Mouse (Mus musculus) embryonic facial prominence, embryonic 11.5 days (tissue): ENCODE data around the gene Setd7. TPM values are rescaled to one million over a fixed set of nuclear protein-coding genes. Genes with fewer than 3 reads are reported as not detected.

Experiments
- ATAC-seq: fragments of 200-750 bp; cut with Nextera tagmentation; replicated peaks from 2 replicates; pipeline ENCODE4 v1.8.0; 2017; ENCODE audit warnings: low read depth; ENCODE audit not compliant: insufficient number of reproducible peaks, low FRiP score, low TSS enrichment
- DNase-seq: peaks from one replicate; pipeline ENCODE4 v3.0.0-alpha.2; 2015; ENCODE audit warnings: low spot score
- H3K27ac ChIP-seq: fragments of 300-500 bp; sonication (generic); replicated peaks from 2 replicates; pipeline ENCODE4 v1.5.1; 2014; ENCODE audit warnings: mild to moderate bottlenecking, low read depth, low read length, control low read depth
- H3K27me3 ChIP-seq: fragments of 300-500 bp; sonication (generic); 2 replicates; pipeline ENCODE4 v1.6.1; 2014; ENCODE audit warnings: mild to moderate bottlenecking, low read length, moderate library complexity, mixed read lengths; ENCODE audit not compliant: control insufficient read depth, insufficient read depth
- H3K36me3 ChIP-seq: fragments of 300-500 bp; sonication (generic); replicated peaks from 2 replicates; pipeline ENCODE4 v1.6.1; 2014; ENCODE audit warnings: low read depth, mild to moderate bottlenecking, low read length, moderate library complexity, mixed read lengths; ENCODE audit not compliant: control insufficient read depth, insufficient read depth
- H3K4me1 ChIP-seq: fragments of 300-500 bp; sonication (generic); 2 replicates; pipeline ENCODE4 v1.6.1; 2014; ENCODE audit warnings: low read length, mixed read lengths; ENCODE audit not compliant: control insufficient read depth, insufficient read depth
- H3K4me2 ChIP-seq: fragments of 300-500 bp; sonication (generic); 2 replicates; pipeline ENCODE4 v1.6.1; 2014; ENCODE audit warnings: low read depth, mild to moderate bottlenecking, control low read depth, low read length, moderate library complexity
- H3K4me3 ChIP-seq: fragments of 300-500 bp; sonication (generic); 2 replicates; pipeline ENCODE4 v1.5.1; 2014; ENCODE audit warnings: low read depth, low read length, control low read depth
- H3K9ac ChIP-seq: fragments of 300-500 bp; sonication (generic); replicated peaks from 2 replicates; pipeline ENCODE4 v1.6.1; 2014; ENCODE audit warnings: mild to moderate bottlenecking, control low read depth, low read length
- H3K9me3 ChIP-seq: fragments of 300-500 bp; sonication (generic); replicated peaks from 2 replicates; pipeline ENCODE4 v1.6.1; 2016; ENCODE audit warnings: mild to moderate bottlenecking, low read length, inconsistent platforms, mixed read lengths; ENCODE audit not compliant: control insufficient read depth
- WGBS: fragments of 180-500 bp; shearing (Covaris S2); extraction: QIAGEN DNeasy Blood & Tissue Kit; methylation state at CpG from one replicate; pipeline ENCODE4 v1.1.7; 2014; 5-methylcytosine and 5-hydroxymethylcytosine counted together
- polyA plus RNA-seq: library from polyadenylated mRNA; unstranded; fragments of >200 nt; fragmentation: Nextera tagmentation; extraction: Ambion mirVana; gene quantifications from 2 replicates; pipeline ENCODE4 v1.2.1, GENCODE M21; 2014

Setd7 gene
- polyA plus RNA-seq, 1 experiment from 2014 or later, result 5.0 TPM

DNA sequence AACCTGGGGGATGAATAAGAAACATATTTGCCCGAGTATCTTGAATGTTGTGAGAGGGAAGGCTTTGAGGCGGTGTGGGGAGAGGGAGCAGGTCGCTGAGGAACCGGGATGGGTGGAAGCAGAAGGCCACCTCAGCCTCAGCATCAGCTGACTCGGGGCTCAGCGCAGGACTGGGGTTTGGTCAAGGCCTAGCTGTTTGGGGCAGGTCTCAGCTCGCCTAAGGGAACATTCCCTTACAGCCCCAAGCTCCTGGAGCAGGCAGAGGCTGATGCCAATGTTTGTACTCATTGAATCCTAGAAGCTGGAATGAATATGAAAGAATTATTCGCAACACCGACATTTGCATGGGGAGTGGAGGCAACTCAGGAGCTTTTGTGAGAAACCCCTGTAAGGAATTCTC is 13.2 kb upstream of the Setd7 start:
- no peaks in the 10 kb centered on the region for H3K4me1 ChIP-seq
- no peak overlapping the region for H3K4me3 ChIP-seq
- DNase-seq (no peak), ATAC-seq (no peak)
- H3K27ac ChIP-seq, result no peak overlapping the region
- no peak overlapping the region for H3K4me2 ChIP-seq
- no peaks in the 10 kb centered on the region for H3K36me3 ChIP-seq
- no peaks in the 10 kb centered on the region for H3K9me3 ChIP-seq
- H3K27me3 ChIP-seq, result no peaks in the 10 kb centered on the region
- H3K9ac ChIP-seq, result no peak overlapping the region
- 75% methylated on average over 9 of the region's 9 CpGs for WGBS

DNA sequence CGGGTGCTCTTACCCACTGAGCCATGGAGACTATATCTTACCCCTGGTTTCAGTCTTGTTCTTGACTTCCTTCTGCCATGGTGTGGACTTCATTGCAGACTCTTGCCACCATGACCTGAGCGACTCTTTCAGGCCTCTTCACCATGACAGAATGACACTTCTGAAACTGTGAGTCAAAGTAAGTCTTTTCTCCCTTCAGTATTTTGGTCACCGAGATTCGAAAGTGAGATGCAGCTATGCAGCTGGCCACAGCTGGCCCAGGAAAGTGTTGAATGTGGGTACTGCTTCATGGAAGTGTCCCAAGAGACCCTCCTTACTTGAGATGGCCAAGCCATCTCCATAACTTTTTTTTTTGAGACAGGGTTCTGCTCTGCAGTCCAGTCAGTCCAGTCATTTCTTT is 9.5 kb upstream of the Setd7 start:
- DNase-seq, result no peak
- 94% methylated on average over 4 of the region's 4 CpGs for WGBS
- no peak overlapping the region for H3K4me2 ChIP-seq
- H3K4me1 ChIP-seq, result no peaks in the 10 kb centered on the region
- no peak overlapping the region for H3K9ac ChIP-seq
- H3K9me3 ChIP-seq, result no peaks in the 10 kb centered on the region
- ATAC-seq, result no peak
- H3K36me3 ChIP-seq, result no peaks in the 10 kb centered on the region
- H3K27ac ChIP-seq, result no peak overlapping the region
- H3K27me3 ChIP-seq, result no peaks in the 10 kb centered on the region
- H3K4me3 ChIP-seq, result no peak overlapping the region

GRCm38 (mm10) chr3:51561993-51562385 is 1.3 kb upstream of the Setd7 start:
- Histone ChIP-seq H3K27ac (no peak overlapping the region), H3K4me3 (no peak overlapping the region; the same call in 1 of the 2 replicates), H3K27me3 (no peaks in the 10 kb centered on the region), H3K9ac (no peak overlapping the region), H3K36me3 (no peaks in the 10 kb centered on the region), H3K9me3 (no peaks in the 10 kb centered on the region), H3K4me2 (no peak overlapping the region; the same call in 1 of the 2 replicates), H3K4me1 (no peaks in the 10 kb centered on the region)
- ATAC-seq (no peak), DNase-seq (no peak)
- 79% methylated on average over 6 of the region's 6 CpGs for WGBS

DNA sequence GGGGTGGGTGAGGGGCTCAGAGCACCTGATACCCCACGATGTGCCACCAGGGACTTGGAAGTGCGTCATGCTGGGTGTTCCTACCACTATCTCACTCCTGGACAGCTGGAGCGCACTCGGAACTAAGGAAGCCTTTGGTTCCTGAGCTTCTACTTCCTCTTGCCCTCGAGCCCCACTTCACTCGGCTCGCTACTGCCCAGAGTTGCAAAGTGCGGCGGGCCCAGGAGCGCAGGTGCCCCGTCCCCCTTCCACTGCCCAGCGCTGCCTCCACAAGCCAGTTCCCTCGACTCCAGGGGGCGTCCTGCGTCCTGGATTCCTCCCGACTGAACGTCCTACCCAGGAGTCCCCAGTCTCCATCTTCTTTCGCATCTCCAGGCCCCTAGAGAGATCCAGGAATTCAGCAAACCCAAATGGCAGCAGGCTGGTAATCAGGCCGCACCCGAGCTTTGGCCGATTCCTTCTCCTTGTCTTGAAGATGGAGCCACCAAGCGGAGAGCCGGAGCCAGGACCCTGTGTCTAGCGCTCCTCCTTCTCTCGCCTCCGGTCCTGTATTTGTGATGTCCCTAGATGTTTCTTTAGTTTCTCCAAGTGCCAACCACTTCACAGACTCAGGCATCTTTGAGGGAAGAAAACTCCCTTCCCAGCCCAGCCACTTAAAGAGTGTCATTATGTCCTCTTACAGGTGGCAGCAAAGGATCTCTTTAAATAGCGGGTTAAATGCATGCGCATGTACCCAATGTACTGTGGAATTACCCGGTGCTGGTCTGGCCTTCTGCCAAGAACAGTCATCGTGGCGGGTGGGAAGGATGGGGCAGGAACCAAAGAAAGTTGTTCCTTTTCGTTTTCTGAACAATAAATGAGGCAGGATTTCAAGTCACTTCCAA is 672 bp upstream of the Setd7 start:
- ATAC-seq, result peak; percentile 18; the same call in 1 of the 2 replicates
- Histone ChIP-seq H3K27me3 (no peaks in the 10 kb centered on the region), H3K4me2 (peak overlapping the region; percentile 90), H3K4me1 (no peaks in the 10 kb centered on the region), H3K36me3 (no peaks in the 10 kb centered on the region), H3K4me3 (peak overlapping the region; percentile 84), H3K27ac (peak overlapping the region; percentile 86), H3K9ac (peak overlapping the region; percentile 92), H3K9me3 (no peaks in the 10 kb centered on the region)
- DNase-seq, result peak; percentile 80
- 3% methylated on average over 32 of the region's 32 CpGs for WGBS

DNA sequence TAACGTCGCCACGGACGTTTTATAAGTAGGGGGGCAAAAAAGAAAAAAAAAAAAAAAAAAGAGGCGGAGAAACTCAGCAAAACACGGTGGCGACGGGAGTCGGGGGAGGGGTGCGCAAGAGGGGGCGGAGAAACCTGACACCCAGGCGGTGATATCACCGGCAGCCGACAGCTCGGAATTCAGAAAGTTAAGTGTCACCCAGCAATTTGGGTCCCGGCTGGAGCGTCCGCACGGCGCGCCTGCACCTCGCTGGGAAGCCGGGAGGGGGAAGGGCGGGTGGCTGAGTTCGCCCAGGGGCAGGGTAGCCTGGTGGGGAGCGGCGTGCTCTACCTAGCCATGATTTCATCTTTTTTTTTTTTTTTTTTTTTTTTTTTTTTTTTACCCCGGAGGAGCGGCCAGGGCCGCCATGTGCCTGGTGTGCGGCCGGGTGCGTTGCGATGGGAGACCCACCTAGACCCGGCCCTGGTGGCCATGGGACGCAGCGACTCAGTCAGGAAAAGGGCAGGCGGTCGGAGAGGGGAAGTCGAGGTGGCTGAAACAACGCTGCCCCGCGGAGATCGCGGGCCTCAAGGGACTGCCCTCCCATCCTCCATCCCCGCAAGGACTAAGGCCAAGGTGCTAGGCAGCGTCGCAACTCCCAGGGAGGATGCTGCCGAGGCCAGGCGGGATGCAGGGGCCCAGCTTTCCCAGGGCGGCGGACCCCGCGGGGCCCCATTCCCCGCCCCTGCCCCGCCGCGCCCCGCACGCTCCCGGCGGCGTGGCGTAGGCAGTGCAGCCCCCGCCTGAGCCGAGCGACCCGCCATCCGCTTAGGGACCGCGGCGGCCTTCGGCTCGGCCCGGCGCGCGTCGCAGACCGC is 857 bp downstream of the Setd7 start:
- ATAC-seq, result peak; percentile 66
- peak overlapping the region; percentile 90 for H3K4me2 ChIP-seq
- H3K27ac ChIP-seq, result peak overlapping the region; percentile 86
- H3K9me3 ChIP-seq, result no peaks in the 10 kb centered on the region
- no peaks in the 10 kb centered on the region for H3K27me3 ChIP-seq
- H3K4me1 ChIP-seq, result peaks cover 2% of the 10 kb centered on the region; the same call in 1 of the 2 replicates
- no peaks in the 10 kb centered on the region for H3K36me3 ChIP-seq
- under 1% methylated on average over 69 of the region's 80 CpGs for WGBS
- DNase-seq, result peak; percentile 85
- H3K9ac ChIP-seq, result peak overlapping the region; percentile 92
- H3K4me3 ChIP-seq, result peak overlapping the region; percentile 84

DNA sequence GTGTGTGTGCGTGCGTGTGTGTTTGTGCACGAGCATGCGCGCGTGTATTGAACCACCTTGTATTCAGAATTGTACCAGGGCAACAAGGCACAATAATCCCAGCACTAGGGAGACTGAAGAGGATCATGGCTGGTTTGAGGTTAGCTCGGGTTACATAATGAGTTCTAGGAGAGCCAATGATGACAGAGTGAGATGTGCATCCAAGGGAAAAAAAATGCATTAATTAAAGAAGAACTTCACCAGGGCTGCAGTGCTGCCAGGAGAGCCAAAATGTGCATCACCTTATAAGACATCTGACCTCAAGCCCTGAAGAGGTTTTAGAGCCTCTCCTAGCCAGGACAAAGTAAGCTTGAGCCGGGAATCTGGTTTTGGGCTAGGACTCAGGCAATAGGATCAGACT is 5.1 kb downstream of the Setd7 start:
- H3K36me3 ChIP-seq, result no peaks in the 10 kb centered on the region
- 78% methylated on average over 8 of the region's 8 CpGs for WGBS
- H3K9me3 ChIP-seq, result no peaks in the 10 kb centered on the region
- peaks cover 2% of the 10 kb centered on the region for H3K4me1 ChIP-seq
- H3K27ac ChIP-seq, result no peak overlapping the region
- no peak for DNase-seq
- no peak for ATAC-seq
- H3K4me2 ChIP-seq, result no peak overlapping the region
- no peak overlapping the region for H3K4me3 ChIP-seq
- H3K9ac ChIP-seq, result no peak overlapping the region
- no peaks in the 10 kb centered on the region for H3K27me3 ChIP-seq

- H3K36me3 ChIP-seq, result no peaks in the 10 kb centered on the region
- no peaks in the 10 kb centered on the region for H3K9me3 ChIP-seq
- no peak for ATAC-seq
- H3K9ac ChIP-seq, result no peak overlapping the region
- no peak overlapping the region for H3K4me3 ChIP-seq
- H3K27ac ChIP-seq, result no peak overlapping the region
- no peaks in the 10 kb centered on the region for H3K27me3 ChIP-seq
- peaks cover 2% of the 10 kb centered on the region for H3K4me1 ChIP-seq
- no peak overlapping the region for H3K4me2 ChIP-seq
- 80% methylated on average over 4 of the region's 4 CpGs for WGBS
- no peak for DNase-seq
These were observed 5.8 kb downstream of the Setd7 start for GRCm38 (mm10) chr3:51554836-51555235.

GRCm38 (mm10) chr3:51554067-51554466 is 6.6 kb downstream of the Setd7 start:
- no peaks in the 10 kb centered on the region for H3K9me3 ChIP-seq
- peaks cover 2% of the 10 kb centered on the region for H3K4me1 ChIP-seq
- H3K4me2 ChIP-seq, result no peak overlapping the region
- H3K27me3 ChIP-seq, result no peaks in the 10 kb centered on the region
- H3K4me3 ChIP-seq, result no peak overlapping the region
- H3K27ac ChIP-seq, result no peak overlapping the region
- 79% methylated on average over 9 of the region's 9 CpGs for WGBS
- DNase-seq (no peak), ATAC-seq (no peak)
- H3K9ac ChIP-seq, result no peak overlapping the region
- no peaks in the 10 kb centered on the region for H3K36me3 ChIP-seq
